Mouse (Mus musculus): ENCODE measurements at regions not wholly inside any gene's neighbourhood (a gene's known extent, or its start where the extent isn't known, plus 50 kb on each side); places are given as distances from the start of the nearest gene placed in this dataset.

DNA sequence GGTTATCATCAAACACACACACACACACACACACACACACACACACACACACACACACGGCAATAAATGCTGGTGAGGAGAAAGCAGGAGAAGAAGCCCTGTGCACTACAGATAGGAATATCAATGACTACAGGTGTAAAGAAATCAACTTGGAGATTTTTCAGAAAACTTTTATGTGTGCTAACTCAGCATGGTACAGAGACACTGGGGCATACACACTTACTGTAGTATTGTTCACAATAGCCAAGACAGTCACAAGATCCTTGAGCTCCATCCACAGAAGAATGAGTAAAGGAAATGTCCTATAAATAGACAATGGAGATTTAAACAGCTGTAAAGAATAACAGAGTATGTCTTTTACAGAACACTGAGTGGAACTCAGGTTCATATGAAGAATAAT lies 182.4 kb downstream of the Tm2d1 start:
- DNase-seq (ENCODE audit: low read depth, low spot score) = no peak

GRCm38 (mm10) chr4:98190318-98190717 lies 192.8 kb downstream of the Tm2d1 start:
- peak; percentile 9 for DNase-seq (ENCODE audit: low read depth, low spot score)

GRCm38 (mm10) chr4:98189894-98190293 lies 193.2 kb downstream of the Tm2d1 start:
- peak; percentile 39 for DNase-seq (ENCODE audit: low read depth, low spot score)

GRCm38 (mm10) chr4:98188944-98189343 lies 194.2 kb downstream of the Tm2d1 start:
- no peak for DNase-seq (ENCODE audit: low read depth, low spot score)

DNA sequence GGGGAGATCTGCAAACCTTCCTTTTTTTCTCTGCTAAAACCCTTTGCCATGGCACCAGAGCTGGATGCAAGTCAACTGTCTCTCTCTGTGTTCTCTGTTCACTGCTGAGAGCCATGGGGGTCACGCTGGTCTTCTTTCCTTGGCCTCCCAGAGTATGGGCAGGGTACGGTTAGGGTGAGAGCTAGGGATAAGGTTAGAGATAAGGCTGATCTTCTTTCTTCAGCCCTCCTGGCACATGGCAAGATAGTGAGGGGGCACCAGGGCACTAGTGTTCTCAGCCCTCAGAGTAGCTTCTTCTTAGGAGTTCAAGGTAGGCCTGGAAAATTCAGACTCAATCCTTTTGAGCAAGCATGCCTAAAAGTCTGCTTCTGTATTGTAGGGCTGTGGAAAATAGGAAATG lies 196.1 kb downstream of the Tm2d1 start:
- no peak for DNase-seq (ENCODE audit: low read depth, low spot score)

DNA sequence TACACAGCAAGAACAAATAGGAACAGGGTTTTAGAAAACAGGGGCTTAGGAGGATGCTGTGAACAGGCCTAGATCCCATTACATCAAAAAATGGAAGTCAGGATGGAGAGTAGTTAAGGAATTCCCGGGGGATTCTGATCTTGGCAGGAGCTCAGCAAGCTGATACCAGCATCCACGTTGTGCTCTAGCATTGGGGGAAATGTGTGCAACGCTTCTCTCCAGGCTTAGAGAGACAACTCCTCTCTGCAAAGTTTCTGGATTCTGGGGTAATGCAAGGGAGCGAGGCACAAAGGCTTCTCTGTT lies 201.1 kb downstream of the Tm2d1 start:
- no peak for DNase-seq (ENCODE audit: low read depth, low spot score)

DNA sequence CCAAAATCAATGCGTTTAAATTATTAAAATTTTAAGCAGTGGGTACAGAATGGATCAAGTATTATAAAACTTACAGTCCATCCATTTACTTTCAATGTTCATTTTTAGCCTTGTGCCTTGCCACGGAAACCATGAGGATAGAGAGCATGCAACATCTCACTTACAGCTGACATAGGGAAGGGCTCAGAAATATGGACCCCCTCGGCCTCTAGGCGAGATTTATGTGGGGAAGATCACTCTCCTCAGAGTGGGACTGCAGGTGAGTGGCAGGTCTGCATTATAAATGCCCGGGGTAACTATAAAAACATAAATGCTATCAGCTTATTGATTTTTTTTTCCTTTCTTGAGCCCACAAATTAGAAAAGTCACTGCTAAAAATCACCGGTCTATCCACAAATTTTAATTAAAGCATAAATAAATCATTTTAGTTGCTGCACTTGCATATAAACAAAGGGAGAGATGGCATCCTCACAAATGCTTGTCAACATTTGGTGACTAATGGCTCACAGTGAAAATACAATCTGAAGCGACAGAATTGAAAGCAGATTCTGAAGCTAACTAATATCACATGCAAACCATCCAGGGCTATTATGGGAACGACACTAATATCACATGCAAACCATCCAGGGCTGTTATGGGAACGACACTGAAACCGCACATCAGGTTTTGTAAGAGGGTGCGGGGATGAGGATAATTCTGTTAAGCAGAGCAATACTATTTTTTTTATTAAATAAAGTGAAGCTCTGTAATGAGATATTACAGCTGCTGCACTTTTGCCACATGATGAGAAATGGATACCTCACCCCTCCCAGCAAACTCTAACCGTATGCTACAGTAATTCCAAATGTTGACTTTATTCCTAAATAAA lies 201.7 kb downstream of the Tm2d1 start:
- no peak for DNase-seq (ENCODE audit: low read depth, low spot score)

GRCm38 (mm10) chr4:98180336-98180735 lies 202.8 kb downstream of the Tm2d1 start:
- no peak for DNase-seq (ENCODE audit: low read depth, low spot score)
